Mouse (Mus musculus) MEL (cell line): ENCODE results near the gene Nos3. TPM values are rescaled to one million over a fixed set of nuclear protein-coding genes. Genes with fewer than 3 reads are reported as not detected.

Source experiments
- DNase-seq: peaks from one replicate; pipeline ENCODE4 v3.0.0; 2011; ENCODE audit warnings: low read depth, low spot score
- H3K27ac ChIP-seq: 2 replicates; pipeline ENCODE4 v1.5.1; 2012; ENCODE audit warnings: low read depth, mild to moderate bottlenecking, control low read depth, low read length, moderate library complexity; ENCODE audit not compliant: control insufficient read depth
- H3K27me3 ChIP-seq, 2 experiments: fragments of 150-350 bp in 1 of 2; sonication (generic) in 1 of 2; 2 replicates each; pipeline ENCODE4 v1.6.1; 2012; ENCODE audit warnings: low read length in 2 of 2, mild to moderate bottlenecking in 2 of 2, improper control_type of control experiment in 1 of 2, moderate library complexity in 1 of 2; ENCODE audit not compliant: insufficient read depth in 2 of 2, control insufficient read depth in 1 of 2
- H3K36me3 ChIP-seq, 2 experiments: 2 replicates each; pipeline ENCODE4 v1.6.1; 2012 to 2014; ENCODE audit warnings: low read length in 2 of 2, improper control_type of control experiment in 1 of 2, inconsistent platforms in 1 of 2, mild to moderate bottlenecking in 1 of 2; ENCODE audit not compliant: insufficient read depth in 2 of 2, control insufficient read depth in 1 of 2
- H3K4me1 ChIP-seq, 2 experiments: fragments of 150-350 bp in 1 of 2; sonication (generic) in 1 of 2; 2 replicates each; pipeline ENCODE4 v1.6.1; 2012; ENCODE audit warnings: low read length in 2 of 2, improper control_type of control experiment in 1 of 2, mild to moderate bottlenecking in 1 of 2; ENCODE audit not compliant: insufficient read depth in 2 of 2, control insufficient read depth in 1 of 2
- H3K4me3 ChIP-seq, 2 experiments: fragments of 150-350 bp in 1 of 2; sonication (generic) in 1 of 2; 2 replicates each; pipeline ENCODE4 v1.5.1; 2012; ENCODE audit warnings: low read depth in 2 of 2, low read length in 2 of 2, mild to moderate bottlenecking in 2 of 2, moderate library complexity in 2 of 2, control low read depth in 1 of 2, improper control_type of control experiment in 1 of 2; ENCODE audit not compliant: control insufficient read depth in 1 of 2, insufficient read depth in 1 of 2
- H3K79me2 ChIP-seq: 2 replicates; pipeline ENCODE4 v1.6.1; 2012; ENCODE audit warnings: mild to moderate bottlenecking, low read length, moderate library complexity; ENCODE audit not compliant: control insufficient read depth, poor library complexity, insufficient read depth
- H3K9ac ChIP-seq: 2 replicates; pipeline ENCODE4 v1.6.1; 2012; ENCODE audit warnings: low read depth, mild to moderate bottlenecking, control low read depth, low read length, moderate library complexity; ENCODE audit not compliant: control insufficient read depth, poor library complexity, severe bottlenecking
- H3K9me3 ChIP-seq: fragments of 150-350 bp; sonication (generic); replicated peaks from 2 replicates; pipeline ENCODE4 v1.6.1; 2012; ENCODE audit warnings: mild to moderate bottlenecking, low read length, improper control_type of control experiment, moderate library complexity; ENCODE audit not compliant: insufficient read depth
- BHLHE40 ChIP-seq: IDR thresholded peaks from 2 replicates; pipeline ENCODE4 v1.6.1; 2012; ENCODE audit warnings: low read depth, mild to moderate bottlenecking, inconsistent platforms, low read length, improper control_type of control experiment, borderline replicate concordance
- CTCF ChIP-seq, 3 experiments: IDR thresholded peaks in 2 of 3; conservative IDR thresholded peaks in 1 of 3; 2 replicates each; pipeline ENCODE4 v1.5.1; 2011 to 2012; ENCODE audit warnings: low read length in 3 of 3, low read depth in 2 of 3, mild to moderate bottlenecking in 2 of 3, improper control_type of control experiment in 1 of 3, inconsistent platforms in 1 of 3, mixed read lengths in 1 of 3, moderate library complexity in 1 of 3; ENCODE audit not compliant: control insufficient read depth in 1 of 3, insufficient read depth in 1 of 3, poor library complexity in 1 of 3, severe bottlenecking in 1 of 3
- EP300 ChIP-seq, 2 experiments: IDR thresholded peaks; 2 replicates each; pipeline ENCODE4 v1.6.1; 2011; ENCODE audit warnings: improper control_type of control experiment in 2 of 2, low read length in 2 of 2, low read depth in 1 of 2, mild to moderate bottlenecking in 1 of 2
- GATA1 ChIP-seq: IDR thresholded peaks from 2 replicates; pipeline ENCODE4 v1.6.1; 2011; ENCODE audit warnings: low read depth, low read length, improper control_type of control experiment
- MAZ ChIP-seq: IDR thresholded peaks from 2 replicates; pipeline ENCODE4 v1.6.1; 2012; ENCODE audit warnings: low read depth, mild to moderate bottlenecking, inconsistent platforms, low read length, improper control_type of control experiment
- MXI1 ChIP-seq: IDR thresholded peaks from 2 replicates; pipeline ENCODE4 v1.6.1; 2011; ENCODE audit warnings: mild to moderate bottlenecking, low read depth, low read length, improper control_type of control experiment
- MYB ChIP-seq: IDR thresholded peaks from 2 replicates; pipeline ENCODE4 v1.6.1; 2011; ENCODE audit warnings: mild to moderate bottlenecking, low read depth, low read length, improper control_type of control experiment
- MYC ChIP-seq: IDR thresholded peaks from 2 replicates; pipeline ENCODE4 v1.6.1; 2011; ENCODE audit warnings: low read depth, mild to moderate bottlenecking, low read length, improper control_type of control experiment, moderate library complexity
- NRF1 ChIP-seq: IDR thresholded peaks from 2 replicates; pipeline ENCODE4 v1.6.1; 2014; ENCODE audit warnings: low read depth, mild to moderate bottlenecking, inconsistent platforms, low read length, improper control_type of control experiment, moderate library complexity; ENCODE audit not compliant: poor library complexity, insufficient read depth, severe bottlenecking
- POLR2A ChIP-seq, 2 experiments: IDR thresholded peaks; 2 replicates each; pipeline ENCODE4 v1.6.1; 2011 to 2012; ENCODE audit warnings: low read length in 2 of 2, mild to moderate bottlenecking in 2 of 2, control low read depth in 1 of 2, improper control_type of control experiment in 1 of 2, low read depth in 1 of 2, moderate library complexity in 1 of 2; ENCODE audit not compliant: control insufficient read depth in 1 of 2, insufficient read depth in 1 of 2, poor library complexity in 1 of 2
- RAD21 ChIP-seq: IDR thresholded peaks from 2 replicates; pipeline ENCODE4 v1.6.1; 2011; ENCODE audit warnings: mild to moderate bottlenecking, low read depth, low read length, improper control_type of control experiment
- RCOR1 ChIP-seq: IDR thresholded peaks from 2 replicates; pipeline ENCODE4 v1.6.1; 2012; ENCODE audit warnings: low read depth, mild to moderate bottlenecking, inconsistent platforms, low read length, improper control_type of control experiment
- SIN3A ChIP-seq: IDR thresholded peaks from 2 replicates; pipeline ENCODE4 v1.6.1; 2012; ENCODE audit warnings: low read length, improper control_type of control experiment, inconsistent platforms
- TAL1 ChIP-seq: IDR thresholded peaks from 2 replicates; pipeline ENCODE4 v1.6.1; 2012; ENCODE audit warnings: mild to moderate bottlenecking, inconsistent platforms, low read length, moderate library complexity, mixed read lengths
- TBP ChIP-seq: IDR thresholded peaks from 2 replicates; pipeline ENCODE4 v1.8.0; 2011; ENCODE audit warnings: low read depth, low read length, improper control_type of control experiment
- TCF12 ChIP-seq: IDR thresholded peaks from 2 replicates; pipeline ENCODE4 v1.6.1; 2014; ENCODE audit warnings: low read depth, mild to moderate bottlenecking, inconsistent platforms, low read length, improper control_type of control experiment, moderate library complexity
- USF2 ChIP-seq, 2 experiments: IDR thresholded peaks; 2 replicates each; pipeline ENCODE4 v1.6.1; 2011 to 2012; ENCODE audit warnings: improper control_type of control experiment in 2 of 2, low read length in 2 of 2, borderline replicate concordance in 1 of 2, inconsistent platforms in 1 of 2, low read depth in 1 of 2, mild to moderate bottlenecking in 1 of 2; ENCODE audit not compliant: insufficient read depth in 1 of 2
- ZMIZ1 ChIP-seq: IDR thresholded peaks from 2 replicates; pipeline ENCODE4 v1.6.1; 2012; ENCODE audit warnings: low read depth, mild to moderate bottlenecking, inconsistent platforms, low read length, improper control_type of control experiment, moderate library complexity
- ZNF384 ChIP-seq: IDR thresholded peaks from 2 replicates; pipeline ENCODE4 v1.6.1; 2012; ENCODE audit warnings: low read depth, mild to moderate bottlenecking, inconsistent platforms, low read length, improper control_type of control experiment
- polyA plus RNA-seq, 2 experiments: library from polyadenylated mRNA; stranded (reverse) in 1 of 2; unstranded in 1 of 2; fragments of >175 nt in 1 of 2; fragments of >200 nt in 1 of 2; gene quantifications; 2 replicates each; pipeline versions ENCODE4 v1.2.1 to v1.2.4; 2012; ENCODE audit warnings: low replicate concordance in 2 of 2, low read depth in 1 of 2; ENCODE audit not compliant: insufficient read length in 2 of 2, insufficient read depth in 1 of 2, missing spikeins in 1 of 2
- total RNA-seq: library from RNA; depleted of rRNA; stranded (reverse); fragments of 300-350 nt; gene quantifications from 2 replicates; pipeline ENCODE4 v1.2.3, GENCODE M21; 2012

Nos3 gene
- total and polyA plus RNA-seq, 3 experiments = 3.9 to 6.2 TPM; not detected in 1

DNA sequence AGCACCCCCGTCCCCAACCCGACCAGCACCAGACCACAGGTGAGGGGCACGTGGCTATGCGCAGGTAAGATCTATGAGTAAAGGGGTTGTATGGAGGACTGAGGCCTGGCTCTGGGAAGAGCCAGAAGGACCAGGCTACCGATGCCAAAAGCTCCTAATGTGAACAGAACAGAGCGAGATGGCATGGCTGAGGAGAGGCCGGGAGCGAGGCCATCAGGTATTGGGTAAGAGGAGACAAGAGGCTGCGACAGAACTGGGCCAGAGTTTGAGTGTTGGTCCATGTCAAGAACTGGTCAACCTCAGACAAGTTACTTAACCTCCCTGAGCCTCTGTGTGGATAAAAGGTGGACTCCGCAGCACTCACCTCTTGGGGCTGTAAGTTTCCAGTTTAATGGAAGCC, 353 bp downstream of the Nos3 start:
- Histone ChIP-seq H3K9ac (no peak overlapping the region), H3K4me1 (peaks cover 2 to 13% of the 10 kb centered on the region in 2 experiments; a peak in 3 of 4 replicates), H3K36me3 (peaks cover 0 to 4% of the 10 kb centered on the region in 2 experiments; a peak in 2 of 4 replicates), H3K79me2 (no peaks in the 10 kb centered on the region), H3K27ac (no peak overlapping the region), H3K27me3 (no peaks in the 10 kb centered on the region), H3K9me3 (no peaks in the 10 kb centered on the region), H3K4me3 (no peak overlapping the region)
- TF ChIP-seq EP300 (IDR thresholded peaks at IDR 0.05; ENCODE audit: low read depth in 1 of 2, low read length in 2 of 2) = no peak
- no peak for TF ChIP-seq RAD21
- no peak for TF ChIP-seq CTCF (IDR thresholded peaks at IDR 0.05 in 2 of 3, conservative IDR thresholded peaks at IDR 0.05 in 1 of 3; ENCODE audit: control insufficient read depth in 1 of 3, insufficient read depth in 1 of 3, low read depth in 2 of 3, low read length in 3 of 3, poor library complexity in 1 of 3, severe bottlenecking in 1 of 3)
- TF ChIP-seq MYC = no peak
- no peak for TF ChIP-seq SIN3A
- no peak for TF ChIP-seq BHLHE40
- no peak for TF ChIP-seq ZNF384
- TF ChIP-seq TBP = no peak
- TF ChIP-seq MXI1 = no peak
- TF ChIP-seq NRF1 = no peak
- no peak for TF ChIP-seq ZMIZ1
- DNase-seq = no peak

DNA sequence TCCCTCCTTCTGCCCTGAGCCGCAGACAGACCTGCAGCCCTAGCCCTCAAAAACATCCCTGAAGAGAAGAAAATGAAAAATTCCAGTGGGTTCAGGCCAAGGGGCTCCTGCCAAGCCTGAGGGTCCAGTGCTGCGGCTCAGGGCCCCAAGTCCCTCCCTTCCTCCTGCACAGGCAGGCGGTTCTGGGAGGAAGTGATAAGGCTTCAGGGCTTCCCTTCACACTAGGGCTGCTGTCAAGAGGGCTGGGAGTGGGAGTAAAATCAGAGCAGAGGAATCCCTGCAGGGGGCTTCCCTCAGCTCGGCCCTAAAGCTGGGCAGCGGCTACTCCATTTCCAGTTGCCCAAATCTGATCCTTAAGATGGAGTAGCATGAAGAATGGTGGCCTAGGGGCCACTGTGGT, 918 bp downstream of the Nos3 start:
- Histone ChIP-seq H3K4me3 (no peak overlapping the region), H3K36me3 (peaks cover 0 to 4% of the 10 kb centered on the region in 2 experiments; a peak in 2 of 4 replicates), H3K9me3 (no peaks in the 10 kb centered on the region), H3K79me2 (no peaks in the 10 kb centered on the region), H3K4me1 (peaks cover 2 to 13% of the 10 kb centered on the region in 2 experiments; a peak in 3 of 4 replicates), H3K27ac (no peak overlapping the region), H3K9ac (no peak overlapping the region), H3K27me3 (no peaks in the 10 kb centered on the region)
- peak; percentile 69 for DNase-seq
- TF ChIP-seq MAZ (peak; percentile 62; the same call in 1 of the 2 replicates), TAL1 (peak; percentile 89), MXI1 (peak; percentile 42; the same call in 1 of the 2 replicates), POLR2A (IDR thresholded peaks at IDR 0.05; ENCODE audit: control insufficient read depth in 1 of 2, insufficient read depth in 1 of 2, low read depth in 1 of 2, low read length in 2 of 2, poor library complexity in 1 of 2) (no peak), RCOR1 (peak; percentile 99), EP300 (IDR thresholded peaks at IDR 0.05; ENCODE audit: low read depth in 1 of 2, low read length in 2 of 2) (peak; percentile 81 to 90), TCF12 (peak; percentile 93), GATA1 (peak; percentile 83), SIN3A (peak; percentile 43; the same call in 1 of the 2 replicates), MYB (no peak), USF2 (IDR thresholded peaks at IDR 0.05; ENCODE audit: borderline replicate concordance in 1 of 2, insufficient read depth in 1 of 2, low read depth in 1 of 2, low read length in 2 of 2) (no peak)
